Mouse (Mus musculus) Patski (cell line): Measurements from ENCODE around the gene Mvb12b. TPM values are rescaled to one million over a fixed set of nuclear protein-coding genes. Genes with fewer than 3 reads are reported as not detected.

Experiments used
- ATAC-seq: fragments of 100-300 bp; one replicate; pipeline ENCODE4 v1.8.0; 2021
- CTCF ChIA-PET: fragments of 350-600 bp; sonication (Branson Sonifier 250); formaldehyde crosslinking; loops from one replicate; lab custom pipeline; 2022; ENCODE audit warnings: inconsistent platforms; lab: Charles Lee
- POLR2A ChIA-PET: fragments of 350-600 bp; sonication (Branson Sonifier 250); formaldehyde crosslinking; loops from one replicate; lab custom pipeline; 2022; ENCODE audit warnings: antibody characterized with exemption, inconsistent platforms; lab: Charles Lee
- DNase-seq: peaks from one replicate; pipeline ENCODE4 v3.0.0-alpha.2; 2011; ENCODE audit warnings: low read depth, low spot score
- H3K27me3 ChIP-seq: fragments of 371-371 bp; one replicate; pipeline ENCODE4 v1.5.1; 2021
- CTCF ChIP-seq: fragments of 100-300 bp; IDR thresholded peaks from one replicate; pipeline ENCODE4 v1.5.1; 2021
- in situ Hi-C: fragments of 300-500 bp; cut with MboI; formaldehyde crosslinking; loops from 3 replicates; pipeline ENCODE4 v1.11.1; 2018; ENCODE audit warnings: low pct_unique_long_range_greater_than_20kb, mixed read lengths
- polyA plus RNA-seq: library from polyadenylated mRNA; unstranded; gene quantifications from one replicate; pipeline ENCODE4 v1.2.3, GENCODE M21; 2021

Gene Mvb12b
- polyA plus RNA-seq, 1 experiment from 2014 or later, result 45.8 TPM

- DNase-seq (no peak), ATAC-seq (no peak)
- in situ Hi-C loops, result no loop called here
- no peaks in the 10 kb centered on the region for H3K27me3 ChIP-seq
- CTCF ChIA-PET, result no interaction called here
- POLR2A ChIA-PET, result interaction anchor here (0.6 kb wide), 1 partner anchor 50 kb away, joined by 3 read pairs; no protein-coding TSS in a partner anchor
- no peak for TF ChIP-seq CTCF
Measured at GRCm38 (mm10) chr2:33801760-33802159, 86.0 kb downstream of the Mvb12b start.

GRCm38 (mm10) chr2:33801336-33801735, 86.4 kb downstream of the Mvb12b start:
- in situ Hi-C loops, result no loop called here
- DNase-seq (no peak), ATAC-seq (no peak)
- H3K27me3 ChIP-seq, result no peaks in the 10 kb centered on the region
- POLR2A ChIA-PET, result interaction anchor here (0.6 kb wide), 1 partner anchor 50 kb away, joined by 3 read pairs; no protein-coding TSS in a partner anchor
- CTCF ChIA-PET, result interaction anchor here (1.1 kb wide), 1 partner anchor 9 kb away, joined by 3 read pairs; no protein-coding TSS in a partner anchor
- TF ChIP-seq CTCF, result no peak

- no peak for ATAC-seq
- CTCF ChIA-PET, result interaction anchor here (1.1 kb wide), 1 partner anchor 8 kb away, joined by 3 read pairs; no protein-coding TSS in a partner anchor
- TF ChIP-seq CTCF, result no peak
Measured at GRCm38 (mm10) chr2:33800221-33800620, 87.5 kb downstream of the Mvb12b start.

GRCm38 (mm10) chr2:33795716-33796472, 91.9 kb downstream of the Mvb12b start:
- ChIA-PET CTCF (interaction anchor here (1.7 kb wide), 1 partner anchor 11 kb away, joined by 4 read pairs; no protein-coding TSS in a partner anchor), POLR2A (interaction anchor here (1.3 kb wide), 1 partner anchor 17 kb away, joined by 3 read pairs; no protein-coding TSS in a partner anchor)
- in situ Hi-C loops, result no loop called here
- no peak for ATAC-seq
- H3K27me3 ChIP-seq, result no peaks in the 10 kb centered on the region
- no peak for TF ChIP-seq CTCF
- no peak for DNase-seq

More at GRCm38 (mm10) chr2:33800221-33800620, 87.5 kb downstream of the Mvb12b start:
- no peaks in the 10 kb centered on the region for H3K27me3 ChIP-seq
- POLR2A ChIA-PET, result no interaction called here
- in situ Hi-C loops, result no loop called here
- no peak for DNase-seq

- TF ChIP-seq CTCF, result no peak
- no peak for DNase-seq
- in situ Hi-C loops, result no loop called here
- CTCF ChIA-PET, result interaction anchor here (1.7 kb wide), 1 partner anchor 10 kb away, joined by 4 read pairs; no protein-coding TSS in a partner anchor
- ATAC-seq, result no peak
- no peaks in the 10 kb centered on the region for H3K27me3 ChIP-seq
- POLR2A ChIA-PET, result no interaction called here
Measured at GRCm38 (mm10) chr2:33795001-33795580, 92.7 kb downstream of the Mvb12b start.

- ChIA-PET CTCF (interaction anchor here (2.1 kb wide), 1 partner anchor 26 kb away, joined by 4 read pairs; no protein-coding TSS in a partner anchor), POLR2A (no interaction called here)
- ATAC-seq, result no peak
- DNase-seq, result no peak
- in situ Hi-C loops, result no loop called here
- TF ChIP-seq CTCF, result no peak
- no peaks in the 10 kb centered on the region for H3K27me3 ChIP-seq
Measured at GRCm38 (mm10) chr2:33794483-33794882, 93.3 kb downstream of the Mvb12b start.

- in situ Hi-C loops, result no loop called here
- ATAC-seq, result no peak
- TF ChIP-seq CTCF, result no peak
- POLR2A ChIA-PET, result interaction anchor here (0.7 to 2.2 kb wide), 3 partner anchors 21 to 44 kb away, joined by 3 to 8 read pairs (median 4); no protein-coding TSS in a partner anchor
- peak; percentile 31 for DNase-seq
- CTCF ChIA-PET, result no interaction called here
- H3K27me3 ChIP-seq, result no peaks in the 10 kb centered on the region
Measured at GRCm38 (mm10) chr2:33790301-33790700, 97.4 kb downstream of the Mvb12b start.

GRCm38 (mm10) chr2:33789732-33790131, 98.0 kb downstream of the Mvb12b start:
- no peak for ATAC-seq
- POLR2A ChIA-PET, result interaction anchor here (1.6 kb wide), 1 partner anchor 44 kb away, joined by 4 read pairs; no protein-coding TSS in a partner anchor

GRCm38 (mm10) chr2:33789279-33789678, 98.5 kb downstream of the Mvb12b start:
- in situ Hi-C loops, result no loop called here
- no peaks in the 10 kb centered on the region for H3K27me3 ChIP-seq
- ChIA-PET POLR2A (interaction anchor here (1.6 kb wide), 1 partner anchor 43 kb away, joined by 4 read pairs; no protein-coding TSS in a partner anchor), CTCF (no interaction called here)
- no peak for TF ChIP-seq CTCF
- DNase-seq, result no peak
- ATAC-seq, result no peak

More at GRCm38 (mm10) chr2:33789732-33790131, 98.0 kb downstream of the Mvb12b start:
- TF ChIP-seq CTCF, result no peak
- CTCF ChIA-PET, result no interaction called here
- H3K27me3 ChIP-seq, result no peaks in the 10 kb centered on the region
- DNase-seq, result no peak
- in situ Hi-C loops, result no loop called here

GRCm38 (mm10) chr2:33788851-33789250, 98.9 kb downstream of the Mvb12b start:
- ChIA-PET POLR2A (interaction anchor here (1.6 kb wide), 1 partner anchor 43 kb away, joined by 4 read pairs; no protein-coding TSS in a partner anchor), CTCF (no interaction called here)
- no peak for TF ChIP-seq CTCF
- ATAC-seq (no peak), DNase-seq (no peak)
- no peaks in the 10 kb centered on the region for H3K27me3 ChIP-seq
- in situ Hi-C loops, result no loop called here
